Mouse (Mus musculus): ENCODE results near the gene Sar1a.

The Sar1a gene

GRCm38 (mm10) chr10:61736671-61737078 lies 56.6 kb downstream of the Sar1a start:
- no peak for DNase-seq

DNA sequence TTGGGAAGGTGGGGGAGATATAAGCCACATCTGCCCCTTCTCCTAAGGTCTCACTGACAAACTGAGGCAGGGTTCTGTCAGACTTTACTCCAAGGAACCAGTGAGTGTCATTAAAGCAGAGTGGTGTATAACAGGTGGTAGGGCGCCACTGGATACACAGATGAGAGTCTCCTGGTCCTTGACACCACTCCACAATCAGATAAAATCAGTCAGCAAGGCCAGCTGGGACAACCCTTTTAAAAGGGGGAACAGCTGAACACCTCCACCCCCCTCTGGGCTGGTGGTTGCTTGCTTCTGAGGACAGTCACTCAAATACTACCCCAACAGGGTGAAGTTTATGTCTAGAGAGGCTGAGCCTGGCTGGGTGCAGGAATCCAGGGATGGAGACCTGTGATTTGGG lies 57.4 kb downstream of the Sar1a start:
- DNase-seq, result no peak

DNA sequence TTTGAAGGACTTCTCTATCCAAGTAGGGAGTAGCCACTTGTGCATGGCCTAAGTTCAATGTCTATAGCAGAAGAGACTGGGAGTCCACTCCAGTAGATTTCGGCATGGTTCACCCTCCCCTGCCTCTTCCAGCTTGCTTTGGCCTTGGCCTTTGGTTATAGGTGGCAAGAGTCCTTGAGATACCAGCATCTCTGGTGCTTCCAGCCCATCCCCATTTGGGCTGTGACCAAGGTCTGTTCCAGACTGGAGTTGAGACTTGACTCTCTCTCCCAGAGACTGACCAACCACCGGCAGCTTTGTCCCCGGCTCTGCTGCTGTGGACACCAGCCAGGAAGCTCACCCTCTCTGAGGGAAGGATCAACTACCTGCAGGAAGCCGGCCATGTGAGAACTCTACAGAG lies 58.0 kb downstream of the Sar1a start:
- no peak for DNase-seq

- no peak for DNase-seq
Observed at GRCm38 (mm10) chr10:61741306-61741705, 61.2 kb downstream of the Sar1a start.

DNA sequence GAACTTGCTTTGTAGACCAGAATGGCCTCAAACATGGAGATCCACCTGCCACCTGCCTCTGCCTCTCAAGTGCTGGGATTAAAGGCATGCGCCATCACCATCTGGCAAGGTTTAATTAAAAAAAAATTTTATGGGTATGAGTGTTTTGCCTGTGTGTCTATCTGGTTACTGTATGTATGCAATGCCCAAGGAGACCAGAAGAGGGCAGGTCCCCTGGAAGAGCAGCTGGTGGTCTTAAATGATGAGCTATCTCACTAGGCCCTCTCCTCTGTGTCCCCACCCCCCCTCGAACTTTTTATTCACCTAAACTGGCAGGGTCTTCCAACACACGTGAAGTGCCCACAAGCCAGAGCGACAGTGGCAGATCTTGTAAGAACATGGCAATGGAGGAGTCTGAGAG lies 61.8 kb downstream of the Sar1a start:
- no peak for DNase-seq

- no peak for DNase-seq
Observed at GRCm38 (mm10) chr10:61742336-61742735, 62.2 kb downstream of the Sar1a start.
